Mouse (Mus musculus) hindbrain, postnatal 0 days (tissue): Measurements from ENCODE around the gene Man1a. TPM values are rescaled to one million over a fixed set of nuclear protein-coding genes. Genes with fewer than 3 reads are reported as not detected.

Experiments used
- ATAC-seq: fragments of 200-750 bp; cut with Nextera tagmentation; 2 replicates; pipeline ENCODE4 v1.8.0; 2017; ENCODE audit warnings: mild to moderate bottlenecking, moderate TSS enrichment, moderate library complexity
- DNase-seq: peaks from one replicate; pipeline ENCODE4 v3.0.0-alpha.2; 2015; ENCODE audit warnings: low spot score
- H3K27ac ChIP-seq: fragments of 300-500 bp; sonication (generic); 2 replicates; pipeline ENCODE4 v1.5.1; 2014; ENCODE audit warnings: mild to moderate bottlenecking
- H3K27me3 ChIP-seq: fragments of 300-500 bp; sonication (generic); 2 replicates; pipeline ENCODE4 v1.6.1; 2014; ENCODE audit warnings: low read length, mixed read lengths; ENCODE audit not compliant: insufficient read depth
- H3K36me3 ChIP-seq: fragments of 300-500 bp; sonication (generic); 2 replicates; pipeline ENCODE4 v1.6.1; 2014; ENCODE audit warnings: low read length, mixed read lengths; ENCODE audit not compliant: insufficient read depth
- H3K4me1 ChIP-seq: fragments of 300-500 bp; sonication (generic); 2 replicates; pipeline ENCODE4 v1.6.1; 2014; ENCODE audit warnings: antibody characterized with exemption, low read length, mixed read lengths; ENCODE audit not compliant: insufficient read depth
- H3K4me2 ChIP-seq: fragments of 300-500 bp; sonication (generic); 2 replicates; pipeline ENCODE4 v1.6.1; 2014; ENCODE audit warnings: low read depth, mild to moderate bottlenecking, low read length, moderate library complexity, mixed read lengths
- H3K4me3 ChIP-seq: fragments of 300-500 bp; sonication (generic); 2 replicates; pipeline ENCODE4 v1.5.1; 2014; ENCODE audit warnings: low read length
- H3K9ac ChIP-seq: fragments of 300-500 bp; sonication (generic); replicated peaks from 2 replicates; pipeline ENCODE4 v1.6.1; 2014; ENCODE audit warnings: mild to moderate bottlenecking, low read length, moderate library complexity, mixed read lengths
- H3K9me3 ChIP-seq: fragments of 300-500 bp; sonication (generic); 2 replicates; pipeline ENCODE4 v1.6.1; 2016; ENCODE audit warnings: low read length, mixed read lengths
- CTCF ChIP-seq: IDR thresholded peaks from 2 replicates; pipeline ENCODE4 v1.5.1; 2016; ENCODE audit warnings: antibody characterized with exemption, control low read depth, low read depth
- WGBS: fragments of 180-500 bp; shearing (Covaris S2); extraction: QIAGEN DNeasy Blood & Tissue Kit; methylation state at CpG from one replicate; pipeline ENCODE4 v1.1.7; 2014; 5-methylcytosine and 5-hydroxymethylcytosine counted together
- polyA plus RNA-seq: library from polyadenylated mRNA; unstranded; fragments of >200 nt; fragmentation: Nextera tagmentation; extraction: Ambion mirVana; gene quantifications from 2 replicates; pipeline ENCODE4 v1.2.1, GENCODE M21; 2015
- total RNA-seq: library from RNA; depleted of rRNA; stranded (reverse); fragments of >200 nt; gene quantifications from 2 replicates; pipeline ENCODE4 v1.2.3, GENCODE M21; 2014

The Man1a gene
- total and polyA plus RNA-seq, 2 experiments from 2014 or later, result 4.3 to 15.1 TPM

- ATAC-seq, result no peak
- Histone ChIP-seq H3K4me2 (no peak overlapping the region), H3K4me1 (no peaks in the 10 kb centered on the region), H3K36me3 (no peaks in the 10 kb centered on the region), H3K9me3 (no peaks in the 10 kb centered on the region), H3K4me3 (no peak overlapping the region), H3K27ac (no peak overlapping the region), H3K9ac (no peak overlapping the region), H3K27me3 (no peaks in the 10 kb centered on the region)
- WGBS, result 89% methylated on average over 4 of the region's 4 CpGs
- no peak for TF ChIP-seq CTCF
- no peak for DNase-seq
Measured at GRCm38 (mm10) chr10:54026101-54026500, 50.3 kb downstream of the Man1a start.

- Histone ChIP-seq H3K9me3 (no peaks in the 10 kb centered on the region), H3K4me2 (no peak overlapping the region), H3K9ac (no peak overlapping the region), H3K4me1 (no peaks in the 10 kb centered on the region), H3K4me3 (no peak overlapping the region), H3K27ac (no peak overlapping the region), H3K36me3 (no peaks in the 10 kb centered on the region), H3K27me3 (no peaks in the 10 kb centered on the region)
- DNase-seq (no peak), ATAC-seq (no peak)
- no peak for TF ChIP-seq CTCF
- 81% methylated on average over 5 of the region's 5 CpGs for WGBS
Measured at GRCm38 (mm10) chr10:54017904-54018454, 58.4 kb downstream of the Man1a start.

GRCm38 (mm10) chr10:54014116-54014758 is 62.2 kb downstream of the Man1a start:
- Histone ChIP-seq H3K27ac (no peak overlapping the region), H3K27me3 (no peaks in the 10 kb centered on the region), H3K36me3 (no peaks in the 10 kb centered on the region), H3K4me2 (no peak overlapping the region), H3K9me3 (no peaks in the 10 kb centered on the region), H3K9ac (no peak overlapping the region), H3K4me1 (no peaks in the 10 kb centered on the region), H3K4me3 (no peak overlapping the region)
- DNase-seq, result no peak
- no peak for ATAC-seq
- no peak for TF ChIP-seq CTCF
- 69% methylated on average over 15 of the region's 15 CpGs for WGBS

DNA sequence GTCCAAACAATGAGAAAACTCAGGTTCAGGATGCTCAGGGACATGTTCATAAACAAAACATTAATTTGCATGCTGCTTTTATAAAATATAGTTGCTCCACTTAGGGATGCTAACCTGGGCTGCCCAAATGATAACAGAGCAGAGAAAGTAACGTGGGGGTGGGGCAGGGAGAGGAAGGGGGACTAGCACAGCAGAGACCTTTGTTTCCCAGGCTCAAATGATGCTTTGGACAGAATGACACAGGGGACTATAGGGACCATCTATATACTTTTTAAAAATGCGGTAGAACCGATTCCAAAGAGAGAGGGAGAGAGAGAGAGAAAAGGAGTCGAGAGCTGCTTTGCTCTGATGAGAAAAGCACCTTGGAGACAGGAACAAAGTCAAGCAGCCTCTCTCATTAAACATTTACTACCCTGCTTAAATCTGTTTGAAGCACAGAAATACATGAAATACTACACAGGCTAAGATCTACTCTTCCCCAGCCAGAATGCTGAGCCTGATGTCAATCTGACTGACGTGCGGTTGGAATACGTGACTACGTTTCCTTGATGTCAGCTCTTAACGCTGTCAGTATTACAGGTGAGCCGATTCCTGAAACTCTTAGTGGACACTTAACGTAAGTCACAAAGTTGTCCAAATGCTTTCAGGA is 63.1 kb downstream of the Man1a start:
- ATAC-seq, result no peak
- H3K4me3 ChIP-seq, result no peak overlapping the region
- H3K4me2 ChIP-seq, result no peak overlapping the region
- no peaks in the 10 kb centered on the region for H3K9me3 ChIP-seq
- H3K4me1 ChIP-seq, result no peaks in the 10 kb centered on the region
- DNase-seq, result no peak
- H3K27ac ChIP-seq, result no peak overlapping the region
- TF ChIP-seq CTCF, result no peak
- no peaks in the 10 kb centered on the region for H3K36me3 ChIP-seq
- 82% methylated on average over 11 of the region's 11 CpGs for WGBS
- H3K27me3 ChIP-seq, result no peaks in the 10 kb centered on the region
- H3K9ac ChIP-seq, result no peak overlapping the region

GRCm38 (mm10) chr10:54009154-54009553 is 67.3 kb downstream of the Man1a start:
- Histone ChIP-seq H3K27ac (no peak overlapping the region), H3K9me3 (no peaks in the 10 kb centered on the region), H3K36me3 (no peaks in the 10 kb centered on the region), H3K4me2 (no peak overlapping the region), H3K4me1 (no peaks in the 10 kb centered on the region), H3K4me3 (no peak overlapping the region), H3K27me3 (no peaks in the 10 kb centered on the region), H3K9ac (no peak overlapping the region)
- DNase-seq (no peak), ATAC-seq (no peak)
- no peak for TF ChIP-seq CTCF
- 90% methylated on average over 6 of the region's 6 CpGs for WGBS

DNA sequence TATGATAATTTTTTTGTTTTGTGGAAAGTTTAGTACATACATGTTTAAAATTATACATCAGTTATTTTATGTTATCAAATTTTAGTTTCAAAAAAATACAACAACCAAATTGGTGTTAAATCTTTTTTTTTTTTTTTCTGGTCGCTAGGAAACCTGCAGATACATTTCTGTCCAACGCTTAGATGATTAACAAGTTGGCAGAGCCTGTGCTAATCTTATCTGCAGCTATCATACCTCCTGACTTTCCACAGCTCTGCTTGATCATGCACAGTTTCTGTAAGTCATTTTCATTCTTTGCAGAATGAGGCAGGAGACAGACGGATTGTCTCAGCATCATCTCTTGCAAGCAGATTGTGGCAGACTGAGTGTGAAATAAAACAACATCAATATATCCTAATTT is 69.5 kb downstream of the Man1a start:
- no peak for TF ChIP-seq CTCF
- Histone ChIP-seq H3K27ac (no peak overlapping the region), H3K4me2 (no peak overlapping the region), H3K9me3 (no peaks in the 10 kb centered on the region), H3K4me1 (no peaks in the 10 kb centered on the region), H3K27me3 (no peaks in the 10 kb centered on the region), H3K4me3 (no peak overlapping the region), H3K9ac (no peak overlapping the region), H3K36me3 (no peaks in the 10 kb centered on the region)
- ATAC-seq (no peak), DNase-seq (no peak)
- 73% methylated on average over 3 of the region's 3 CpGs for WGBS

- no peak overlapping the region for H3K27ac ChIP-seq
- no peak overlapping the region for H3K4me3 ChIP-seq
- H3K9me3 ChIP-seq, result no peaks in the 10 kb centered on the region
- no peak for TF ChIP-seq CTCF
- ATAC-seq, result no peak
- DNase-seq, result no peak
- no peak overlapping the region for H3K4me2 ChIP-seq
- H3K9ac ChIP-seq, result no peak overlapping the region
- H3K27me3 ChIP-seq, result no peaks in the 10 kb centered on the region
- H3K4me1 ChIP-seq, result no peaks in the 10 kb centered on the region
- WGBS, result 85% methylated on average over 2 of the region's 2 CpGs
- H3K36me3 ChIP-seq, result no peaks in the 10 kb centered on the region
Measured at GRCm38 (mm10) chr10:54005847-54006246, 70.6 kb downstream of the Man1a start.
